Mouse (Mus musculus) neural tube, embryonic 12.5 days (tissue): Measurements from ENCODE around the gene Paqr5. TPM values are rescaled to one million over a fixed set of nuclear protein-coding genes. Genes with fewer than 3 reads are reported as not detected.

Experiments used
- ATAC-seq: fragments of 200-750 bp; cut with Nextera tagmentation; 2 replicates; pipeline ENCODE4 v1.8.0; 2017; ENCODE audit warnings: low read depth, mild to moderate bottlenecking, moderate TSS enrichment, moderate library complexity; ENCODE audit not compliant: low FRiP score
- H3K27ac ChIP-seq: fragments of 300-500 bp; sonication (generic); 2 replicates; pipeline ENCODE4 v1.5.1; 2016
- H3K27me3 ChIP-seq: fragments of 300-500 bp; sonication (generic); replicated peaks from 2 replicates; pipeline ENCODE4 v1.6.1; 2016; ENCODE audit warnings: mild to moderate bottlenecking
- H3K36me3 ChIP-seq: fragments of 300-500 bp; sonication (generic); 2 replicates; pipeline ENCODE4 v1.6.1; 2016; ENCODE audit warnings: mild to moderate bottlenecking
- H3K4me1 ChIP-seq: fragments of 300-500 bp; sonication (generic); 2 replicates; pipeline ENCODE4 v1.6.1; 2016
- H3K4me2 ChIP-seq: fragments of 300-500 bp; sonication (generic); replicated peaks from 2 replicates; pipeline ENCODE4 v1.6.1; 2016; ENCODE audit warnings: mild to moderate bottlenecking
- H3K4me3 ChIP-seq: fragments of 300-500 bp; sonication (generic); 2 replicates; pipeline ENCODE4 v1.5.1; 2016
- H3K9ac ChIP-seq: fragments of 300-500 bp; sonication (generic); 2 replicates; pipeline ENCODE4 v1.6.1; 2016; ENCODE audit warnings: mild to moderate bottlenecking
- H3K9me3 ChIP-seq: fragments of 300-500 bp; sonication (generic); 2 replicates; pipeline ENCODE4 v1.6.1; 2016; ENCODE audit warnings: mild to moderate bottlenecking
- WGBS: fragments of 180-500 bp; shearing (Covaris S2); methylation state at CpG from one replicate; pipeline ENCODE4 v1.1.7; 2016; 5-methylcytosine and 5-hydroxymethylcytosine counted together
- polyA plus RNA-seq: library from polyadenylated mRNA; unstranded; fragments of >200 nt; fragmentation: Nextera tagmentation; extraction: Ambion mirVana; gene quantifications from 2 replicates; pipeline ENCODE4 v1.2.1, GENCODE M21; 2016

Gene Paqr5
- polyA plus RNA-seq, 1 experiment from 2014 or later: 0.60 TPM

GRCm38 (mm10) chr9:61945973-61946611 lies 80.6 kb downstream of the Paqr5 start:
- peak; percentile 90 for ATAC-seq
- Histone ChIP-seq H3K27me3 (no peaks in the 10 kb centered on the region), H3K4me2 (peak overlapping the region; percentile 97), H3K9me3 (no peaks in the 10 kb centered on the region), H3K9ac (peak overlapping the region; percentile 77), H3K27ac (no peak overlapping the region), H3K4me1 (peaks cover 19% of the 10 kb centered on the region), H3K36me3 (peaks cover 10% of the 10 kb centered on the region), H3K4me3 (peak overlapping the region; percentile 76)
- under 1% methylated on average over 38 of the region's 38 CpGs for WGBS

GRCm38 (mm10) chr9:61941054-61941453 lies 85.6 kb downstream of the Paqr5 start:
- no peak for ATAC-seq
- Histone ChIP-seq H3K36me3 (peaks cover 41% of the 10 kb centered on the region), H3K9me3 (no peaks in the 10 kb centered on the region), H3K27ac (no peak overlapping the region), H3K4me1 (peaks cover 7% of the 10 kb centered on the region; the same call in 1 of the 2 replicates), H3K27me3 (no peaks in the 10 kb centered on the region), H3K9ac (no peak overlapping the region), H3K4me3 (no peak overlapping the region), H3K4me2 (no peak overlapping the region)
- 94% methylated on average over 3 of the region's 3 CpGs for whole genome bisulfite sequencing

- peaks cover 64% of the 10 kb centered on the region for H3K36me3 ChIP-seq
- no peak for ATAC-seq
Observed at GRCm38 (mm10) chr9:61933333-61933732, 93.3 kb downstream of the Paqr5 start.

GRCm38 (mm10) chr9:61932009-61932408 lies 94.6 kb downstream of the Paqr5 start:
- Histone ChIP-seq H3K27ac (no peak overlapping the region), H3K4me2 (no peak overlapping the region), H3K27me3 (no peaks in the 10 kb centered on the region), H3K36me3 (peaks cover 59% of the 10 kb centered on the region), H3K4me1 (no peaks in the 10 kb centered on the region), H3K9ac (no peak overlapping the region), H3K9me3 (no peaks in the 10 kb centered on the region), H3K4me3 (no peak overlapping the region)
- no peak for ATAC-seq
- WGBS: 94% methylated on average over 3 of the region's 3 CpGs

More at GRCm38 (mm10) chr9:61933333-61933732, 93.3 kb downstream of the Paqr5 start:
- no peak overlapping the region for H3K4me3 ChIP-seq
- 90% methylated on average over 2 of the region's 2 CpGs for WGBS
- H3K27ac ChIP-seq: no peak overlapping the region
- H3K4me2 ChIP-seq: no peak overlapping the region
- no peaks in the 10 kb centered on the region for H3K4me1 ChIP-seq
- no peak overlapping the region for H3K9ac ChIP-seq
- no peaks in the 10 kb centered on the region for H3K9me3 ChIP-seq
- no peaks in the 10 kb centered on the region for H3K27me3 ChIP-seq

GRCm38 (mm10) chr9:61925086-61925660 lies 101.5 kb downstream of the Paqr5 start:
- Histone ChIP-seq H3K9ac (no peak overlapping the region), H3K36me3 (peaks cover 71% of the 10 kb centered on the region), H3K4me2 (no peak overlapping the region), H3K27me3 (no peaks in the 10 kb centered on the region), H3K9me3 (no peaks in the 10 kb centered on the region), H3K4me1 (no peaks in the 10 kb centered on the region), H3K27ac (no peak overlapping the region), H3K4me3 (no peak overlapping the region)
- no peak for ATAC-seq
- WGBS: 93% methylated on average over 10 of the region's 10 CpGs

GRCm38 (mm10) chr9:61920331-61920730 lies 106.3 kb downstream of the Paqr5 start:
- Histone ChIP-seq H3K4me2 (no peak overlapping the region), H3K27ac (no peak overlapping the region), H3K9me3 (no peaks in the 10 kb centered on the region), H3K4me3 (no peak overlapping the region), H3K4me1 (no peaks in the 10 kb centered on the region), H3K9ac (no peak overlapping the region), H3K27me3 (no peaks in the 10 kb centered on the region), H3K36me3 (peaks cover 58% of the 10 kb centered on the region)
- no peak for ATAC-seq
- 93% methylated on average over 6 of the region's 6 CpGs for WGBS

- no peaks in the 10 kb centered on the region for H3K9me3 ChIP-seq
Observed at GRCm38 (mm10) chr9:61919464-61919863, 107.2 kb downstream of the Paqr5 start.

GRCm38 (mm10) chr9:61917436-61917835 lies 109.2 kb downstream of the Paqr5 start:
- Histone ChIP-seq H3K9me3 (no peaks in the 10 kb centered on the region), H3K36me3 (peaks cover 40% of the 10 kb centered on the region)
- 93% methylated on average over 6 of the region's 6 CpGs for WGBS

More at GRCm38 (mm10) chr9:61919464-61919863, 107.2 kb downstream of the Paqr5 start:
- Histone ChIP-seq H3K4me3 (no peak overlapping the region), H3K4me1 (no peaks in the 10 kb centered on the region), H3K9ac (no peak overlapping the region), H3K36me3 (peaks cover 50% of the 10 kb centered on the region), H3K27ac (no peak overlapping the region), H3K4me2 (no peak overlapping the region), H3K27me3 (no peaks in the 10 kb centered on the region)
- no peak for ATAC-seq
- 95% methylated on average over 5 of the region's 5 CpGs for WGBS

GRCm38 (mm10) chr9:61916986-61917385 lies 109.7 kb downstream of the Paqr5 start:
- Histone ChIP-seq H3K27me3 (no peaks in the 10 kb centered on the region), H3K9ac (no peak overlapping the region), H3K9me3 (no peaks in the 10 kb centered on the region), H3K36me3 (peaks cover 42% of the 10 kb centered on the region), H3K4me2 (no peak overlapping the region), H3K4me1 (peaks cover 14% of the 10 kb centered on the region), H3K27ac (no peak overlapping the region), H3K4me3 (no peak overlapping the region)
- WGBS: 89% methylated on average over 3 of the region's 3 CpGs
- ATAC-seq: no peak

More at GRCm38 (mm10) chr9:61917436-61917835, 109.2 kb downstream of the Paqr5 start:
- H3K9ac ChIP-seq: no peak overlapping the region
- H3K27me3 ChIP-seq: no peaks in the 10 kb centered on the region
- H3K27ac ChIP-seq: no peak overlapping the region
- H3K4me2 ChIP-seq: no peak overlapping the region
- no peak for ATAC-seq
- peaks cover 11% of the 10 kb centered on the region for H3K4me1 ChIP-seq
- no peak overlapping the region for H3K4me3 ChIP-seq

GRCm38 (mm10) chr9:61915393-61916005 lies 111.2 kb downstream of the Paqr5 start:
- H3K9ac ChIP-seq: peak overlapping the region; percentile 52; the same call in 1 of the 2 replicates
- H3K4me2 ChIP-seq: peak overlapping the region; percentile 87
- no peak overlapping the region for H3K4me3 ChIP-seq
- no peaks in the 10 kb centered on the region for H3K9me3 ChIP-seq
- no peaks in the 10 kb centered on the region for H3K27me3 ChIP-seq
- no peak overlapping the region for H3K27ac ChIP-seq
- H3K36me3 ChIP-seq: peaks cover 40% of the 10 kb centered on the region
- ATAC-seq: no peak
- 42% methylated on average over 4 of the region's 4 CpGs for WGBS
- H3K4me1 ChIP-seq: peaks cover 15% of the 10 kb centered on the region

GRCm38 (mm10) chr9:61914917-61915300 lies 111.7 kb downstream of the Paqr5 start:
- 3% methylated on average over 13 of the region's 13 CpGs for WGBS
- Histone ChIP-seq H3K27me3 (no peaks in the 10 kb centered on the region), H3K36me3 (peaks cover 35% of the 10 kb centered on the region), H3K4me2 (peak overlapping the region; percentile 87), H3K4me1 (peaks cover 17% of the 10 kb centered on the region), H3K9me3 (no peaks in the 10 kb centered on the region), H3K27ac (peak overlapping the region; percentile 63), H3K4me3 (peak overlapping the region; percentile 81), H3K9ac (peak overlapping the region; percentile 52)
- peak; percentile 27; the same call in 1 of the 2 replicates for ATAC-seq

- Histone ChIP-seq H3K4me2 (peak within 1 kb of the TSS; percentile 87), H3K27ac (peak within 1 kb of the TSS; percentile 63), H3K27me3 (no peaks in the 10 kb centered on the region), H3K9ac (peak within 1 kb of the TSS; percentile 83), H3K36me3 (peaks cover 31% of the 10 kb centered on the region), H3K9me3 (no peaks in the 10 kb centered on the region), H3K4me3 (peak within 1 kb of the TSS; percentile 81), H3K4me1 (peaks cover 17% of the 10 kb centered on the region)
- WGBS: under 1% methylated on average over 70 of the region's 70 CpGs
- ATAC-seq: peak; percentile 96
Observed at GRCm38 (mm10) chr9:61914203-61914916, 112.3 kb downstream of the Paqr5 start, which contains the start of gene Rplp1. TSS of gene Rplp1 (minus strand) at chr9:61914542.
